Mouse (Mus musculus) lung, postnatal 0 days (tissue): ENCODE measurements around the gene Cdc73. TPM values are rescaled to one million over a fixed set of nuclear protein-coding genes. Genes with fewer than 3 reads are reported as not detected.

ENCODE experiments used
- ATAC-seq: fragments of 200-750 bp; cut with Nextera tagmentation; 2 replicates; pipeline ENCODE4 v1.8.0; 2017; ENCODE audit warnings: moderate library complexity
- DNase-seq: peaks from one replicate; pipeline ENCODE4 v3.0.0-alpha.2; 2016; ENCODE audit warnings: low spot score
- H3K27ac ChIP-seq: fragments of 300-500 bp; sonication (generic); 2 replicates; pipeline ENCODE4 v1.5.1; 2014; ENCODE audit warnings: antibody characterized with exemption, mild to moderate bottlenecking, low read length, mixed read lengths
- H3K27me3 ChIP-seq: fragments of 300-500 bp; sonication (generic); replicated peaks from 2 replicates; pipeline ENCODE4 v1.6.1; 2014; ENCODE audit warnings: low read length, mixed read lengths; ENCODE audit not compliant: insufficient read depth
- H3K36me3 ChIP-seq: fragments of 300-500 bp; sonication (generic); 2 replicates; pipeline ENCODE4 v1.6.1; 2014; ENCODE audit warnings: low read length, mixed read lengths; ENCODE audit not compliant: insufficient read depth
- H3K4me1 ChIP-seq: fragments of 300-500 bp; sonication (generic); 2 replicates; pipeline ENCODE4 v1.6.1; 2014; ENCODE audit warnings: antibody characterized with exemption, low read depth, low read length, mixed read lengths; ENCODE audit not compliant: insufficient read depth
- H3K4me2 ChIP-seq: fragments of 300-500 bp; sonication (generic); replicated peaks from 2 replicates; pipeline ENCODE4 v1.6.1; 2014; ENCODE audit warnings: low read depth, mild to moderate bottlenecking, low read length, moderate library complexity, mixed read lengths
- H3K4me3 ChIP-seq: fragments of 300-500 bp; sonication (generic); 2 replicates; pipeline ENCODE4 v1.5.1; 2014; ENCODE audit warnings: low read depth, low read length
- H3K9ac ChIP-seq: fragments of 300-500 bp; sonication (generic); replicated peaks from 2 replicates; pipeline ENCODE4 v1.6.1; 2014; ENCODE audit warnings: low read depth, mild to moderate bottlenecking
- H3K9me3 ChIP-seq: fragments of 300-500 bp; sonication (generic); 2 replicates; pipeline ENCODE4 v1.6.1; 2016; ENCODE audit warnings: low read length, mixed read lengths
- CTCF ChIP-seq: IDR thresholded peaks from 2 replicates; pipeline ENCODE4 v1.5.1; 2016; ENCODE audit warnings: antibody characterized with exemption, mild to moderate bottlenecking
- EP300 ChIP-seq: IDR thresholded peaks from 2 replicates; pipeline ENCODE4 v1.6.1; 2016; ENCODE audit warnings: antibody characterized with exemption, mild to moderate bottlenecking, control low read depth
- WGBS: fragments of 180-500 bp; shearing (Covaris S2); extraction: QIAGEN DNeasy Blood & Tissue Kit; methylation state at CpG from one replicate; pipeline ENCODE4 v1.1.7; 2014; 5-methylcytosine and 5-hydroxymethylcytosine counted together
- polyA plus RNA-seq: library from polyadenylated mRNA; unstranded; fragments of >200 nt; fragmentation: Nextera tagmentation; extraction: Ambion mirVana; gene quantifications from 2 replicates; pipeline ENCODE4 v1.2.1, GENCODE M21; 2015

The Cdc73 gene
- polyA plus RNA-seq, 1 experiment from 2014 or later: 15.0 TPM

- WGBS: 92% methylated on average over 4 of the region's 4 CpGs
- Histone ChIP-seq H3K4me2 (no peak overlapping the region), H3K27me3 (no peaks in the 10 kb centered on the region), H3K4me3 (no peak overlapping the region), H3K27ac (no peak overlapping the region), H3K36me3 (peaks cover 4% of the 10 kb centered on the region; the same call in 1 of the 2 replicates), H3K9me3 (no peaks in the 10 kb centered on the region), H3K9ac (no peak overlapping the region), H3K4me1 (no peaks in the 10 kb centered on the region)
- ATAC-seq (no peak), DNase-seq (no peak)
- no peak for TF ChIP-seq EP300
- no peak for TF ChIP-seq CTCF
Measured at GRCm38 (mm10) chr1:143646219-143646618, 56.5 kb downstream of the Cdc73 start.

GRCm38 (mm10) chr1:143645386-143645785, 57.3 kb downstream of the Cdc73 start:
- H3K4me2 ChIP-seq: no peak overlapping the region
- ATAC-seq (no peak), DNase-seq (no peak)
- no peaks in the 10 kb centered on the region for H3K9me3 ChIP-seq
- TF ChIP-seq EP300: no peak
- no peak for TF ChIP-seq CTCF
- H3K36me3 ChIP-seq: peaks cover 3% of the 10 kb centered on the region; the same call in 1 of the 2 replicates
- H3K4me3 ChIP-seq: no peak overlapping the region
- no peaks in the 10 kb centered on the region for H3K4me1 ChIP-seq
- H3K9ac ChIP-seq: no peak overlapping the region
- no peaks in the 10 kb centered on the region for H3K27me3 ChIP-seq
- no peak overlapping the region for H3K27ac ChIP-seq
- 74% methylated on average over 4 of the region's 4 CpGs for WGBS

- DNase-seq (peak; percentile 74), ATAC-seq (no peak)
- Histone ChIP-seq H3K36me3 (no peaks in the 10 kb centered on the region), H3K27me3 (no peaks in the 10 kb centered on the region), H3K4me2 (no peak overlapping the region), H3K4me3 (no peak overlapping the region), H3K27ac (no peak overlapping the region), H3K9ac (no peak overlapping the region), H3K4me1 (no peaks in the 10 kb centered on the region), H3K9me3 (no peaks in the 10 kb centered on the region)
- 94% methylated on average over 2 of the region's 2 CpGs for WGBS
- TF ChIP-seq CTCF (peak; percentile 74), EP300 (no peak)
Measured at GRCm38 (mm10) chr1:143644221-143644620, 58.5 kb downstream of the Cdc73 start.

- H3K9me3 ChIP-seq: no peaks in the 10 kb centered on the region
- no peaks in the 10 kb centered on the region for H3K27me3 ChIP-seq
- WGBS: 57% methylated on average over 15 of the region's 15 CpGs
- no peak within 1 kb of the TSS for H3K9ac ChIP-seq
- H3K4me3 ChIP-seq: no peak within 1 kb of the TSS
- no peaks in the 10 kb centered on the region for H3K36me3 ChIP-seq
- no peak within 1 kb of the TSS for H3K27ac ChIP-seq
- H3K4me1 ChIP-seq: no peaks in the 10 kb centered on the region
- H3K4me2 ChIP-seq: no peak within 1 kb of the TSS; the same call in 1 of the 2 replicates
- ATAC-seq (no peak), DNase-seq (no peak)
- TF ChIP-seq EP300 (no peak), CTCF (no peak)
Measured at GRCm38 (mm10) chr1:143640650-143641407, 61.9 kb downstream of the Cdc73 start, which contains the start of gene B3galt2. B3galt2 (plus strand) TSS chr1:143640664.

- H3K4me3 ChIP-seq: no peak overlapping the region
- H3K4me2 ChIP-seq: no peak overlapping the region
- no peak overlapping the region for H3K9ac ChIP-seq
- no peak for DNase-seq
- no peak for ATAC-seq
- H3K36me3 ChIP-seq: no peaks in the 10 kb centered on the region
- H3K4me1 ChIP-seq: no peaks in the 10 kb centered on the region
- TF ChIP-seq CTCF (no peak), EP300 (no peak)
- H3K27me3 ChIP-seq: no peaks in the 10 kb centered on the region
- WGBS: 60% methylated on average over 2 of the region's 2 CpGs
- H3K9me3 ChIP-seq: no peaks in the 10 kb centered on the region
- H3K27ac ChIP-seq: no peak overlapping the region
Measured at GRCm38 (mm10) chr1:143632854-143633587, 69.7 kb downstream of the Cdc73 start.

GRCm38 (mm10) chr1:143632361-143632760, 70.3 kb downstream of the Cdc73 start:
- Histone ChIP-seq H3K4me3 (no peak overlapping the region), H3K27me3 (no peaks in the 10 kb centered on the region), H3K4me1 (no peaks in the 10 kb centered on the region), H3K36me3 (no peaks in the 10 kb centered on the region), H3K4me2 (no peak overlapping the region), H3K9ac (no peak overlapping the region), H3K9me3 (no peaks in the 10 kb centered on the region), H3K27ac (no peak overlapping the region)
- TF ChIP-seq EP300: no peak
- ATAC-seq (no peak), DNase-seq (no peak)
- WGBS: 58% methylated on average over 1 of the region's 1 CpGs
